Mouse (Mus musculus) right cerebral cortex, adult 18-20 months (tissue): ENCODE results near the gene Angptl6.
A peak's percentile ranks its signal among the peaks of the same experiment; 100 is the strongest.
"Not testable (repeated sequence)": the region's sequence is repeated elsewhere in the genome, so short reads cannot be mapped to it uniquely, and the experiment has no call there.

ENCODE experiments used
- DNase-seq: peaks from one replicate; pipeline ENCODE4 v3.0.0; 2022; ENCODE audit warnings: mixed read lengths

Angptl6 gene

DNA sequence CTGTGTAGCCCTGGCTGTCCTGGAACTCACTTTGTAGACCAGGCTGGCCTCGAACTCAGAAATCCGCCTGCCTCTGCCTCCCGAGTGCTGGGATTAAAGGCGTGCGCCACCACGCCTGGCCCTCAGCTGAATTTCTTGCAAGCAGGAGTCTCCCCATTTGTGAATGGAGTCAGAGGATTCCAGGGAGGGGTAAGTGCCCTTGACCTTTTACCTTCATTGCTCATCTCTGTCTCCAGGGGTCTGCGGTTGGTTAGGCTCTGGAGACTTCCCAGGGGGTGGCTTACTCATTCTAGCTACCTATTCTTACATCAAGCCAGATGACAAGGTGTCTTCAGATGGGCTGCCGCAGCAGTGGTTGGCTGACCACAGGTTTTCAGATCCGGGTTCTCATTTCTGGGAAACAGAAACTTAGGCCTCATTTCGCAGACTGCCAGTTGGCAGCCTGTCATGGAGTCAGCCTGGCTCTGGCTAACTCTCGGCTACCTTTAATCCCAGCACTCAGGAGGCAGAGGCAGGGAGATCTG is 44.0 kb downstream of the Angptl6 start:
- not testable (repeated sequence) for DNase-seq

DNA sequence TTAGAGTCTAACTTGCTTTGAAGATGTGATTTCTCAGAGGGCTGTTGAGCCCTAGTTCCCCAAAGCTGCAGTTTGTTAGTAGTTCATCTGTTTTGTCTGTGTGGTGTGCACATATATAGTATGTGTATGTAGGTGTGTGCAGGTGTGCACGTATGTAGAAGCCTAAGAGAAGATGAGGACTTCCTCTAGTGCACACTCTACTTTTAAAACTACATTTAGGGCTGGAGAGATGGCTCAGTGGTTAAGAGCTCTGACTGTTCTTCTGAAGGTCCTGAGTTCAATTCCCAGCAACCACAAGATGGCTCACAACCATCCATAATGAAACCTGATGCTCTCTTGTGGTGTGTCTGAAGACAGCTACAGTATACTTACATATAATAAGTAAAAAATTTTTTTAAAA is 44.6 kb downstream of the Angptl6 start:
- DNase-seq, result no peak

DNA sequence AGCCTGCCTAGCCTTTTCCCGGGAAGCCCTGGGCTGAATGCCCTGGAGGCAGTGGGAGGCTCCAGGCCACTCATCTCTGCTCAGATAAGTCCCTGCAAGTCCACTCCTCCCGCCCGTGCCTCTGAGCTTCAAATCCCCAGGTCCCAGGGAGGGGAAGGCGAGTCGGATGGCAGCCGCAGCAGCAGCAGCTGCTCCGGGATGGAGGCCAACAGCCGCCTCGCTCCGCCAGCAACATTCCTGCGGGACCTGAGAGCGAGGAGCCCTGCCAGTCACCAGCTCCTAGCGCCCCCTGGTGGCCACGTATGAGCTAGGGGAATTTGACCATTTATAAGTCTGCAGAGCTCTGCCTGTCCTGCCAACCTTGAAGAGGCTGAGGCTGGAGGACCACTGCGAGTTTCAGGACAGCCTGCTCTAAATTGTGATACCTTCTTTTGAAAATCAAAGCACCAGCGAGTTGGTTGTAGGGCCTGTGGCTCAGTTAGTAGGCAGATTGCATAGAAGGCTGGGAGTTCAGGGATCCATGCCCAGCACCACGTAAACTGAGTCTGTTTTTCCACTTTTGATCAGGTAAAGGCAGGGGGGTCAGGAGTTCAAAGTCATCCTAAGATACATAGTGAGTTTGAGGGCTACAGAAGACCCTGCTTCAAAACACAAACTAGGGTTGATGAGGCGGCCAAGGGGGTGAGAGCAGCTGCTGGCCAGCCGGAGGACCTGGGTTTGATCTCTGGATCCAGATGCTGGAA is 48.5 kb downstream of the Angptl6 start:
- peak; percentile 95 for DNase-seq

DNA sequence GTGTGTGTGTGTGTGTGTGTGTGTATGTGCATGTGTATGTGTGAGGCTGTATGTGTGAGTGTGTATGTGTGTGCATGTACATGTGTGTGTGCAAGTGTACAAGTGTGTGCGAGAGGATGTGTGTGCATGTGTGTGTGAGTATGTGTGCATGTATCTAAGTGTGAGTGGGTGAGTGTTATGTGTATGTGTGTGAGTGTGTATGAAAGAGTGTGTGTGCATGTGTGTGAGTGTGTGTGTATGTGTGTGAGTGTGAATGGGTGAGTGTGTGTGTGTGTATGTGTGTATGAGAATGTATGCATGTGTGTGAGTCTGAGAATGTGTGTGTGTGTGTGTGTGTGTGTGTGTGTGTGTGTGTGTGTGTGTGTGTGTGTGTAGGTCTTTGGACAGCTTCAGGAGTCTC is 51.4 kb downstream of the Angptl6 start:
- DNase-seq, result no peak

DNA sequence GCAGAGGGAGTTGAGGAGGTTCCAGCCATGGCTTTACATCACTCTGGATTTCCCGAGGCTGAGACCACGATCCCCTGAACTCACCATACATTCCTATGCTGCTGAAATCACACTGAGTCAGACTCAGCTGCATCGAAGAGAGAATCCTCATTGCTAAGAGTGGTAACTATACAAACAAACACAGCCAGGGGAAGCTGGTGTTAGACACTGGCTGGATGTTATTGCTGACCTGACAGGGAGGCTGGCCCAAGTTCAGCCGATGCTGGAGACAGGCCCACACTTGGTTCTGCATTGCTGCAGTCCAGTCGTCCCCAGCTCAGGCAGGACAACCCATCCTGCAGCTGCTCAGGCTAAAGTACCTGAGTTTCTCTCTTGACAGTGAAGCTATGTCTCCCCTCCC is 53.7 kb downstream of the Angptl6 start:
- DNase-seq, result no peak
